Mouse (Mus musculus): ENCODE results near the gene Atn1. TPM values are rescaled to one million over a fixed set of nuclear protein-coding genes. Genes with fewer than 3 reads are reported as not detected.

Gene Atn1
- total and polyA plus RNA-seq, 3 experiments: 1.9 to 58.8 (median 58.7) TPM

GRCm38 (mm10) chr6:124739231-124739796 is 17.0 kb downstream of the Atn1 start:
- DNase-seq (ENCODE audit: low spot score) (no peak), ATAC-seq (ENCODE audit: extremely low read depth, insufficient number of reproducible peaks, low FRiP score, poor library complexity, severe bottlenecking) (no peak)
- no peaks in the 10 kb centered on the region for H3K27me3 ChIP-seq (ENCODE audit: insufficient read depth, low read length)
- peaks cover 63% of the 10 kb centered on the region for H3K4me1 ChIP-seq (ENCODE audit: insufficient read depth, low read depth, low read length)
- no peaks in the 10 kb centered on the region for H3K9me3 ChIP-seq (replicated peaks)
- H3K36me3 ChIP-seq (replicated peaks): peaks cover 22% of the 10 kb centered on the region
- TF ChIP-seq CTCF (IDR thresholded peaks at IDR 0.05; ENCODE audit: low read depth, low read length) (no peak), GATA1 (IDR thresholded peaks at IDR 0.05; ENCODE audit: borderline replicate concordance, low read length) (no peak), TAL1 (conservative IDR thresholded peaks at IDR 0.05; ENCODE audit: low read depth, low read length) (no peak), GATA2 (IDR thresholded peaks at IDR 0.05; ENCODE audit: borderline replicate concordance, low read depth, low read length) (no peak), POLR2AphosphoS5 (IDR thresholded peaks at IDR 0.05; ENCODE audit: insufficient replicate concordance, low read depth, low read length) (no peak)
- H3K4me3 ChIP-seq (ENCODE audit: low read depth, low read length): peak overlapping the region; percentile 72; the same call in 1 of the 2 replicates

- peaks cover 19% of the 10 kb centered on the region for H3K36me3 ChIP-seq (replicated peaks)
- no peak for DNase-seq (ENCODE audit: low spot score)
- peak within 1 kb of the TSS; percentile 61; the same call in 1 of the 2 replicates for H3K4me3 ChIP-seq (ENCODE audit: low read depth, low read length)
- 0 out of 2 replicates have a peak, but pooled peaks have one; percentile 3 for ATAC-seq (ENCODE audit: extremely low read depth, insufficient number of reproducible peaks, low FRiP score, poor library complexity, severe bottlenecking)
- peaks cover 66% of the 10 kb centered on the region for H3K4me1 ChIP-seq (ENCODE audit: insufficient read depth, low read depth, low read length)
- TF ChIP-seq POLR2AphosphoS5 (IDR thresholded peaks at IDR 0.05; ENCODE audit: insufficient replicate concordance, low read depth, low read length) (no peak), GATA2 (IDR thresholded peaks at IDR 0.05; ENCODE audit: borderline replicate concordance, low read depth, low read length) (no peak), TAL1 (conservative IDR thresholded peaks at IDR 0.05; ENCODE audit: low read depth, low read length) (no peak), GATA1 (IDR thresholded peaks at IDR 0.05; ENCODE audit: borderline replicate concordance, low read length) (no peak), CTCF (IDR thresholded peaks at IDR 0.05; ENCODE audit: low read depth, low read length) (no peak)
- H3K9me3 ChIP-seq (replicated peaks): no peaks in the 10 kb centered on the region
- no peaks in the 10 kb centered on the region for H3K27me3 ChIP-seq (ENCODE audit: insufficient read depth, low read length)
Measured at GRCm38 (mm10) chr6:124738511-124739023, 17.8 kb downstream of the Atn1 start, which contains the start of gene Ptpn6. TSS of gene Ptpn6 (minus strand) at chr6:124738714.

- no peaks in the 10 kb centered on the region for H3K27me3 ChIP-seq (ENCODE audit: insufficient read depth, low read length)
- TF ChIP-seq TAL1 (conservative IDR thresholded peaks at IDR 0.05; ENCODE audit: low read depth, low read length) (no peak), GATA1 (IDR thresholded peaks at IDR 0.05; ENCODE audit: borderline replicate concordance, low read length) (no peak)
- H3K9me3 ChIP-seq (replicated peaks): no peaks in the 10 kb centered on the region
- H3K4me3 ChIP-seq (ENCODE audit: low read depth, low read length): no peak overlapping the region
- DNase-seq (ENCODE audit: low spot score): no peak
- H3K4me1 ChIP-seq (ENCODE audit: insufficient read depth, low read depth, low read length): peaks cover 70% of the 10 kb centered on the region
- peaks cover 11% of the 10 kb centered on the region for H3K36me3 ChIP-seq (replicated peaks)
- ATAC-seq (ENCODE audit: extremely low read depth, insufficient number of reproducible peaks, low FRiP score, poor library complexity, severe bottlenecking): no peak
Measured at GRCm38 (mm10) chr6:124737040-124737439, 19.3 kb downstream of the Atn1 start.

GRCm38 (mm10) chr6:124734417-124734816 is 21.9 kb downstream of the Atn1 start:
- peaks cover 37% of the 10 kb centered on the region for H3K36me3 ChIP-seq (replicated peaks)
- H3K4me1 ChIP-seq (ENCODE audit: insufficient read depth, low read depth, low read length): peaks cover 74% of the 10 kb centered on the region
- H3K27me3 ChIP-seq (ENCODE audit: insufficient read depth, low read length): no peaks in the 10 kb centered on the region
- no peaks in the 10 kb centered on the region for H3K9me3 ChIP-seq (replicated peaks)
- DNase-seq (ENCODE audit: low spot score): no peak
- no peak for TF ChIP-seq POLR2AphosphoS5 (IDR thresholded peaks at IDR 0.05; ENCODE audit: insufficient replicate concordance, low read depth, low read length)
- no peak for TF ChIP-seq CTCF (IDR thresholded peaks at IDR 0.05; ENCODE audit: low read depth, low read length)
- no peak for TF ChIP-seq TAL1 (conservative IDR thresholded peaks at IDR 0.05; ENCODE audit: low read depth, low read length)
- TF ChIP-seq GATA2 (IDR thresholded peaks at IDR 0.05; ENCODE audit: borderline replicate concordance, low read depth, low read length): no peak
- no peak for TF ChIP-seq GATA1 (IDR thresholded peaks at IDR 0.05; ENCODE audit: borderline replicate concordance, low read length)
- ATAC-seq (ENCODE audit: extremely low read depth, insufficient number of reproducible peaks, low FRiP score, poor library complexity, severe bottlenecking): no peak
- no peak overlapping the region for H3K4me3 ChIP-seq (ENCODE audit: low read depth, low read length)

- TF ChIP-seq TAL1 (conservative IDR thresholded peaks at IDR 0.05; ENCODE audit: low read depth, low read length): no peak
- TF ChIP-seq GATA1 (IDR thresholded peaks at IDR 0.05; ENCODE audit: borderline replicate concordance, low read length): no peak
- no peak for TF ChIP-seq CTCF (IDR thresholded peaks at IDR 0.05; ENCODE audit: low read depth, low read length)
- TF ChIP-seq GATA2 (IDR thresholded peaks at IDR 0.05; ENCODE audit: borderline replicate concordance, low read depth, low read length): no peak
- TF ChIP-seq POLR2AphosphoS5 (IDR thresholded peaks at IDR 0.05; ENCODE audit: insufficient replicate concordance, low read depth, low read length): no peak
- ATAC-seq (ENCODE audit: extremely low read depth, insufficient number of reproducible peaks, low FRiP score, poor library complexity, severe bottlenecking): peak; percentile 94
- Histone ChIP-seq H3K36me3 (replicated peaks) (peaks cover 45% of the 10 kb centered on the region), H3K27me3 (ENCODE audit: insufficient read depth, low read length) (no peaks in the 10 kb centered on the region), H3K9me3 (replicated peaks) (no peaks in the 10 kb centered on the region), H3K4me1 (ENCODE audit: insufficient read depth, low read depth, low read length) (peaks cover 73% of the 10 kb centered on the region), H3K4me3 (ENCODE audit: low read depth, low read length) (peak overlapping the region; percentile 75)
- DNase-seq (ENCODE audit: low spot score): peak; percentile 84
Measured at GRCm38 (mm10) chr6:124732476-124733370, 23.6 kb downstream of the Atn1 start.

- peaks cover 78% of the 10 kb centered on the region for H3K4me1 ChIP-seq (ENCODE audit: insufficient read depth, low read depth, low read length)
- no peak for TF ChIP-seq GATA1 (IDR thresholded peaks at IDR 0.05; ENCODE audit: borderline replicate concordance, low read length)
- TF ChIP-seq CTCF (IDR thresholded peaks at IDR 0.05; ENCODE audit: low read depth, low read length): no peak
- no peak for TF ChIP-seq GATA2 (IDR thresholded peaks at IDR 0.05; ENCODE audit: borderline replicate concordance, low read depth, low read length)
- DNase-seq (ENCODE audit: low spot score): no peak
- no peaks in the 10 kb centered on the region for H3K9me3 ChIP-seq (replicated peaks)
- no peak overlapping the region for H3K4me3 ChIP-seq (ENCODE audit: low read depth, low read length)
- H3K27me3 ChIP-seq (ENCODE audit: insufficient read depth, low read length): no peaks in the 10 kb centered on the region
- ATAC-seq (ENCODE audit: extremely low read depth, insufficient number of reproducible peaks, low FRiP score, poor library complexity, severe bottlenecking): no peak
- H3K36me3 ChIP-seq (replicated peaks): peaks cover 60% of the 10 kb centered on the region
Measured at GRCm38 (mm10) chr6:124731038-124731437, 25.3 kb downstream of the Atn1 start.

All from G1E (cell line).